Mouse (Mus musculus): ENCODE measurements around the gene Dpp9. TPM values are rescaled to one million over a fixed set of nuclear protein-coding genes. Genes with fewer than 3 reads are reported as not detected.

Gene Dpp9
- polyA plus RNA-seq, 1 experiment from 2014 or later, result 23.5 TPM

DNA sequence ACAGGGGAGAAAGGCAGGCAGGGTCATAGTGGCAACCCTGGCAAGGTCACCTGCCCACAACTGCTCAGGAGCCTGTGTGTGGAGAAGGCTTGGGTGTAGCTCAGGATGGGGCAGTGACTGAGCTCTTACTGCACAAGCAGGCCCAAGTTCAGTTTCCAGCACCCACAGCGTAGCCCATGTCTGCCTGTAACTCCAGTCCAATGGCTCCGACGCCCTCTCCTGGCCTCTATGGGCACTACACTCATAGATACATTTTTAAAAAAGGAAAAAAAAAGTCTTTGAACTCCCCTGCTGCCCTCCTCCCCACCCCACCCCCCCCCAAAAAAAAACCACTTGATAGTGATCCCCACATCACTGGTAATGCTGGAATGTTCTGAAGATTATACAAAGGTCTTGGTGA is 17.1 kb downstream of the Dpp9 start:
- Histone ChIP-seq H3K4me3 (ENCODE audit: low read depth, low read length) (no peak overlapping the region), H3K9ac (ENCODE audit: low read depth, low read length) (no peak overlapping the region), H3K27me3 (ENCODE audit: control insufficient read depth, insufficient read depth, low read depth, low read length) (no peaks in the 10 kb centered on the region), H3K4me2 (ENCODE audit: low read depth, low read length) (no peak overlapping the region), H3K27ac (ENCODE audit: low read length) (no peak overlapping the region), H3K9me3 (replicated peaks; ENCODE audit: control insufficient read depth, low read length) (no peaks in the 10 kb centered on the region), H3K4me1 (ENCODE audit: control insufficient read depth, low read depth, low read length) (no peaks in the 10 kb centered on the region; the same call in none of the 2 replicates), H3K36me3 (ENCODE audit: control insufficient read depth, insufficient read depth) (peaks cover 46% of the 10 kb centered on the region)
- no peak for ATAC-seq (ENCODE audit: low read depth)
- WGBS (ENCODE audit: insufficient replicate concordance), result 65% methylated on average over 3 of the region's 3 CpGs

DNA sequence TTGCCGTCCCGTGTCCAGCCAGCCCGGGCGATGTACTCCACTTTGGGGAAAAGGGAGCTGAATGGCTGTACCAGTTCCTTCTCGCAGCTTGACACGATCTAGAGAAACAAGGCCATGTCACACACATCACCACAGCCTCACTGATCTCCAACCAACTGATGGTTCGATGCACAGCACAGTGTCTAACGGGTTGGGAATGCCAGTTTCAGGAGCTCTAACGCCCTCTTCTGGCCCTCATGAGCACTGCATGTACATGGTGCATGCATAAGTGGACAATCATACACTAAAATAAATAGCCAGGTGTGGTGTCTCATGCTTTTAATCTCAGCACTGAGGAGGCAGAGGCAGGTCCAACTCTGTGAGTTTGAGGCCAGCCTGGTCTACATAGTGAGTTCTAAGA is 18.1 kb downstream of the Dpp9 start:
- Histone ChIP-seq H3K9me3 (replicated peaks; ENCODE audit: control insufficient read depth, low read length) (no peaks in the 10 kb centered on the region), H3K4me2 (ENCODE audit: low read depth, low read length) (no peak overlapping the region), H3K27me3 (ENCODE audit: control insufficient read depth, insufficient read depth, low read depth, low read length) (no peaks in the 10 kb centered on the region), H3K9ac (ENCODE audit: low read depth, low read length) (no peak overlapping the region), H3K4me1 (ENCODE audit: control insufficient read depth, low read depth, low read length) (no peaks in the 10 kb centered on the region), H3K4me3 (ENCODE audit: low read depth, low read length) (no peak overlapping the region), H3K36me3 (ENCODE audit: control insufficient read depth, insufficient read depth) (peaks cover 42% of the 10 kb centered on the region), H3K27ac (ENCODE audit: low read length) (no peak overlapping the region)
- no peak for ATAC-seq (ENCODE audit: low read depth)
- 79% methylated on average over 9 of the region's 9 CpGs for WGBS (ENCODE audit: insufficient replicate concordance)

- Histone ChIP-seq H3K9me3 (replicated peaks; ENCODE audit: control insufficient read depth, low read length) (no peaks in the 10 kb centered on the region), H3K36me3 (ENCODE audit: control insufficient read depth, insufficient read depth) (peaks cover 24% of the 10 kb centered on the region), H3K27ac (ENCODE audit: low read length) (no peak overlapping the region), H3K27me3 (ENCODE audit: control insufficient read depth, insufficient read depth, low read depth, low read length) (no peaks in the 10 kb centered on the region), H3K4me2 (ENCODE audit: low read depth, low read length) (no peak overlapping the region), H3K4me1 (ENCODE audit: control insufficient read depth, low read depth, low read length) (no peaks in the 10 kb centered on the region), H3K9ac (ENCODE audit: low read depth, low read length) (no peak overlapping the region), H3K4me3 (ENCODE audit: low read depth, low read length) (no peak overlapping the region)
- no peak for ATAC-seq (ENCODE audit: low read depth)
- WGBS (ENCODE audit: insufficient replicate concordance), result 71% methylated on average over 2 of the region's 2 CpGs
Observed at GRCm38 (mm10) chr17:56196860-56197259, 21.8 kb downstream of the Dpp9 start.

- peak; percentile 83 for ATAC-seq (ENCODE audit: low read depth)
- Histone ChIP-seq H3K27ac (ENCODE audit: low read length) (0 out of 2 replicates have a peak overlapping the region, but pooled peaks have one; percentile 27), H3K4me2 (ENCODE audit: low read depth, low read length) (no peak overlapping the region), H3K4me1 (ENCODE audit: control insufficient read depth, low read depth, low read length) (no peaks in the 10 kb centered on the region), H3K9me3 (replicated peaks; ENCODE audit: control insufficient read depth, low read length) (no peaks in the 10 kb centered on the region), H3K36me3 (ENCODE audit: control insufficient read depth, insufficient read depth) (peaks cover 24% of the 10 kb centered on the region), H3K27me3 (ENCODE audit: control insufficient read depth, insufficient read depth, low read depth, low read length) (no peaks in the 10 kb centered on the region), H3K9ac (ENCODE audit: low read depth, low read length) (no peak overlapping the region), H3K4me3 (ENCODE audit: low read depth, low read length) (no peak overlapping the region)
- WGBS (ENCODE audit: insufficient replicate concordance), result 75% methylated on average over 13 of the region's 13 CpGs
Observed at GRCm38 (mm10) chr17:56194765-56195164, 23.9 kb downstream of the Dpp9 start.

DNA sequence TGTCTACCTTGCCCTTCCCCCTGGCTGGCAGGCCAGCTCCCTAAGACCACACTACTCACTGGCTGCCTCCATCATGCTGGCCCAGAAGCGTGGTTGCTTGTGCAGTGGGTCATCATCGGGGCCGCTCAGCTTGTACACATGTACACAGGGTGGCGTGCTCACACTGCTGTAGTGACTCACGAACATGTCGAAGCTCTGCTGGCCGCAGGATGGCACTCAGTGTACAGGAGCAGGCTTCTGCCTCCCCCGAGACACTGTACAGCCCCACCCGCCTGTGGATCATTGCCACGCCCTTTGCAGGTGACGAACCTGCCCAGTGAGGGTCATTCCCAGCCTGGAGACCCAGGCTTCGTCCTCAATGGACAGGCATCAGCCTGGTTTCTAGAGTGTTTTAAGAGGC is 24.3 kb downstream of the Dpp9 start:
- no peak overlapping the region for H3K4me3 ChIP-seq (ENCODE audit: low read depth, low read length)
- no peaks in the 10 kb centered on the region for H3K4me1 ChIP-seq (ENCODE audit: control insufficient read depth, low read depth, low read length)
- WGBS (ENCODE audit: insufficient replicate concordance), result 69% methylated on average over 12 of the region's 12 CpGs
- H3K9me3 ChIP-seq (replicated peaks; ENCODE audit: control insufficient read depth, low read length), result no peaks in the 10 kb centered on the region
- H3K4me2 ChIP-seq (ENCODE audit: low read depth, low read length), result no peak overlapping the region
- H3K9ac ChIP-seq (ENCODE audit: low read depth, low read length), result no peak overlapping the region
- no peaks in the 10 kb centered on the region for H3K27me3 ChIP-seq (ENCODE audit: control insufficient read depth, insufficient read depth, low read depth, low read length)
- ATAC-seq (ENCODE audit: low read depth), result 0 out of 2 replicates have a peak, but pooled peaks have one; percentile 4
- 0 out of 2 replicates have a peak overlapping the region, but pooled peaks have one; percentile 27 for H3K27ac ChIP-seq (ENCODE audit: low read length)
- H3K36me3 ChIP-seq (ENCODE audit: control insufficient read depth, insufficient read depth), result peaks cover 24% of the 10 kb centered on the region

DNA sequence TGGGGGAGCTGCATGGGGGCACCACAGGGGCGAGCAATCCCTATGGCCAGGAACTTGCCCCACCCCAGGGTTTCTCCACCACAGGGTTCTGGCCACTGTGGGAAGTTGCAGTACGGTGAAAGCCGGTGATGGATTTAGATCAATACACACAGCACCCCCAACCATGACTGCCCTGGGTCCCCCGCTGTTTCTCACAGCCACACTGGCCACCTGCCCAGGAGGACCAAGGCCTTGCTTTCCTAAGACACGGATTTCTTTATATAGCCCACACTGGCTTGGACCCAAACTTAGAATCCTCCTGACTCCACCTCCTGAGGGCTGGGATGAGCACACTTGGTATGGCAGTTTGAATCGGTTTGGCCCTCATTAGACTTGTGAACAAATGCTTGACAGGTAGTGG is 27.4 kb downstream of the Dpp9 start:
- no peak overlapping the region for H3K4me3 ChIP-seq (ENCODE audit: low read depth, low read length)
- H3K27ac ChIP-seq (ENCODE audit: low read length), result no peak overlapping the region
- no peak overlapping the region for H3K9ac ChIP-seq (ENCODE audit: low read depth, low read length)
- no peaks in the 10 kb centered on the region for H3K4me1 ChIP-seq (ENCODE audit: control insufficient read depth, low read depth, low read length)
- no peaks in the 10 kb centered on the region for H3K9me3 ChIP-seq (replicated peaks; ENCODE audit: control insufficient read depth, low read length)
- H3K36me3 ChIP-seq (ENCODE audit: control insufficient read depth, insufficient read depth), result no peaks in the 10 kb centered on the region; the same call in none of the 2 replicates
- WGBS (ENCODE audit: insufficient replicate concordance), result 79% methylated on average over 6 of the region's 6 CpGs
- H3K27me3 ChIP-seq (ENCODE audit: control insufficient read depth, insufficient read depth, low read depth, low read length), result no peaks in the 10 kb centered on the region
- H3K4me2 ChIP-seq (ENCODE audit: low read depth, low read length), result no peak overlapping the region
- ATAC-seq (ENCODE audit: low read depth), result no peak

- ATAC-seq (ENCODE audit: low read depth), result no peak
- no peak overlapping the region for H3K4me2 ChIP-seq (ENCODE audit: low read depth, low read length)
- peaks cover 3% of the 10 kb centered on the region for H3K36me3 ChIP-seq (ENCODE audit: control insufficient read depth, insufficient read depth)
- no peak overlapping the region for H3K9ac ChIP-seq (ENCODE audit: low read depth, low read length)
- H3K27ac ChIP-seq (ENCODE audit: low read length), result no peak overlapping the region
- H3K4me1 ChIP-seq (ENCODE audit: control insufficient read depth, low read depth, low read length), result peaks cover 10% of the 10 kb centered on the region
- H3K4me3 ChIP-seq (ENCODE audit: low read depth, low read length), result no peak overlapping the region
- WGBS (ENCODE audit: insufficient replicate concordance), result 61% methylated on average over 11 of the region's 11 CpGs
- no peaks in the 10 kb centered on the region for H3K27me3 ChIP-seq (ENCODE audit: control insufficient read depth, insufficient read depth, low read depth, low read length)
- H3K9me3 ChIP-seq (replicated peaks; ENCODE audit: control insufficient read depth, low read length), result no peaks in the 10 kb centered on the region
Observed at GRCm38 (mm10) chr17:56185281-56186141, 33.2 kb downstream of the Dpp9 start.

- Histone ChIP-seq H3K27me3 (ENCODE audit: control insufficient read depth, insufficient read depth, low read depth, low read length) (no peaks in the 10 kb centered on the region), H3K27ac (ENCODE audit: low read length) (peak within 1 kb of the TSS; percentile 49), H3K4me3 (ENCODE audit: low read depth, low read length) (peak within 1 kb of the TSS; percentile 77), H3K4me2 (ENCODE audit: low read depth, low read length) (peak within 1 kb of the TSS; percentile 78), H3K4me1 (ENCODE audit: control insufficient read depth, low read depth, low read length) (peaks cover 10% of the 10 kb centered on the region), H3K9me3 (replicated peaks; ENCODE audit: control insufficient read depth, low read length) (no peaks in the 10 kb centered on the region), H3K36me3 (ENCODE audit: control insufficient read depth, insufficient read depth) (peaks cover 3% of the 10 kb centered on the region), H3K9ac (ENCODE audit: low read depth, low read length) (peak within 1 kb of the TSS; percentile 70)
- ATAC-seq (ENCODE audit: low read depth), result peak; percentile 92
- WGBS (ENCODE audit: insufficient replicate concordance), result under 1% methylated on average over 47 of the region's 47 CpGs
Observed at GRCm38 (mm10) chr17:56183658-56184103, 35.0 kb downstream of the Dpp9 start, which contains the start of gene Mydgf. Mydgf (minus strand) TSS chr17:56183920.
